Mouse (Mus musculus) hindbrain, embryonic 11.5 days (tissue): ENCODE measurements around the gene Trim2. TPM values are rescaled to one million over a fixed set of nuclear protein-coding genes. Genes with fewer than 3 reads are reported as not detected.

Experiments used
- ATAC-seq: fragments of 200-750 bp; cut with Nextera tagmentation; 2 replicates; pipeline ENCODE4 v1.8.0; 2017; ENCODE audit warnings: mild to moderate bottlenecking, moderate TSS enrichment, moderate library complexity; ENCODE audit not compliant: low FRiP score
- DNase-seq: peaks from one replicate; pipeline ENCODE4 v3.0.0-alpha.2; 2015; ENCODE audit warnings: low spot score
- H3K27ac ChIP-seq: fragments of 300-500 bp; sonication (generic); 2 replicates; pipeline ENCODE4 v1.5.1; 2014; ENCODE audit warnings: mild to moderate bottlenecking, low read depth, low read length
- H3K27me3 ChIP-seq: fragments of 300-500 bp; sonication (generic); 2 replicates; pipeline ENCODE4 v1.6.1; 2014; ENCODE audit warnings: mild to moderate bottlenecking, low read length, moderate library complexity, mixed read lengths; ENCODE audit not compliant: control insufficient read depth, insufficient read depth
- H3K36me3 ChIP-seq: fragments of 300-500 bp; sonication (generic); 2 replicates; pipeline ENCODE4 v1.6.1; 2014; ENCODE audit warnings: mild to moderate bottlenecking, low read length, moderate library complexity, mixed read lengths; ENCODE audit not compliant: control insufficient read depth, insufficient read depth
- H3K4me1 ChIP-seq: fragments of 300-500 bp; sonication (generic); replicated peaks from 2 replicates; pipeline ENCODE4 v1.6.1; 2014; ENCODE audit warnings: low read length, mixed read lengths; ENCODE audit not compliant: control insufficient read depth, insufficient read depth
- H3K4me2 ChIP-seq: fragments of 300-500 bp; sonication (generic); replicated peaks from 2 replicates; pipeline ENCODE4 v1.6.1; 2014; ENCODE audit warnings: mild to moderate bottlenecking, low read depth, low read length
- H3K4me3 ChIP-seq: fragments of 300-500 bp; sonication (generic); 2 replicates; pipeline ENCODE4 v1.5.1; 2014; ENCODE audit warnings: low read depth, low read length
- H3K9ac ChIP-seq: fragments of 300-500 bp; sonication (generic); 2 replicates; pipeline ENCODE4 v1.6.1; 2014; ENCODE audit warnings: low read depth, low read length
- H3K9me3 ChIP-seq: fragments of 300-500 bp; sonication (generic); 2 replicates; pipeline ENCODE4 v1.6.1; 2016; ENCODE audit warnings: low read length; ENCODE audit not compliant: control insufficient read depth
- WGBS: fragments of 180-500 bp; shearing (Covaris S2); extraction: QIAGEN DNeasy Blood & Tissue Kit; methylation state at CpG from one replicate; pipeline ENCODE4 v1.1.7; 2014; 5-methylcytosine and 5-hydroxymethylcytosine counted together
- polyA plus RNA-seq: library from polyadenylated mRNA; unstranded; fragments of >200 nt; fragmentation: Nextera tagmentation; extraction: Ambion mirVana; gene quantifications from 2 replicates; pipeline ENCODE4 v1.2.1, GENCODE M21; 2014

Gene Trim2
- polyA plus RNA-seq, 1 experiment from 2014 or later = 104 TPM

DNA sequence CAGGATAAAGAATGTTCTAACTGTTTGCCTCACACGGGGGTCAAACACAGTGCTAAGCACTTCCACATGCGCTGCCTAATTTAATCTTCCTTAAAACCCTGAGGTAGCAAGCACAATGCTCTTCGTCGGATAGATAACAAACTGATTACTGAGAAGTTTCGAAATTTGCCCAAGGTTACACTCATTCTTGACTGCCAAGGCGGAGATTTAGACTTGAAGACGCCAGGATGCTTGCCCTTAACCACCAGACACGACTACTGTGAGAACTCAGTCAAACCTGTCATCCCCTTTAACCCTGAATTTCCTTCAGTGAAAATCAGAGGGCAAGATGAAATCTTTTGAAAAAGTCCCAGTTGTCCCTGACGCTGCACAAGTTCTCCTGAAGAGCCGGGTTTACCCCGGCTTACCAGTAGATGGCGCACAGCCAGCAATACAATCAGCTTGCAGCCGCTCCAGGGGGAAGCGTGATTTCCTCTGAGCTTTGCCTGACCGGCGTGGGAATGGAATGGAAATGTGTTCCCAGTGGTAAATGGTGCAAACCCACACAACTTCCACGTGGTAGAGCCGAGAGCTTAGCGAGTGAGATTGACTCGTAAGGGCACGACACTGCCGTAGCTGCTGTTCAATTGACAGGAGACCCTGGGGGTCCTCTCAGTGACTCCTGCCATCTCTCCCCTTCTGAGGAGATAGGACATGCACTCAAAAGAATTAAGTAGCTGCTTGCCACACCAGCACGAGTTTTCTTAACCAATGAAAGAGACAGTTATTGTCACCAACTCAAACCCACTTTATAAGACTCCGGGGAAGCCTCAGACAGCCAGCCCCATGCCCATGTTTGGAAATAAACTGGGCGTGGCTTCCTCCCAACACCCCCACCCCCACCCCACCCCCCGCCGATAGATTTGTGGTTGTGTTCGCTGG is 38.3 kb upstream of the Trim2 start:
- DNase-seq = peak; percentile 89
- Histone ChIP-seq H3K27ac (no peak overlapping the region), H3K4me2 (peak overlapping the region; percentile 62), H3K9ac (peak overlapping the region; percentile 44; the same call in 1 of the 2 replicates), H3K27me3 (no peaks in the 10 kb centered on the region), H3K9me3 (no peaks in the 10 kb centered on the region), H3K4me1 (no peaks in the 10 kb centered on the region), H3K4me3 (peak overlapping the region; percentile 24), H3K36me3 (no peaks in the 10 kb centered on the region)
- ATAC-seq = peak; percentile 66
- 13% methylated on average over 28 of the region's 28 CpGs for WGBS

DNA sequence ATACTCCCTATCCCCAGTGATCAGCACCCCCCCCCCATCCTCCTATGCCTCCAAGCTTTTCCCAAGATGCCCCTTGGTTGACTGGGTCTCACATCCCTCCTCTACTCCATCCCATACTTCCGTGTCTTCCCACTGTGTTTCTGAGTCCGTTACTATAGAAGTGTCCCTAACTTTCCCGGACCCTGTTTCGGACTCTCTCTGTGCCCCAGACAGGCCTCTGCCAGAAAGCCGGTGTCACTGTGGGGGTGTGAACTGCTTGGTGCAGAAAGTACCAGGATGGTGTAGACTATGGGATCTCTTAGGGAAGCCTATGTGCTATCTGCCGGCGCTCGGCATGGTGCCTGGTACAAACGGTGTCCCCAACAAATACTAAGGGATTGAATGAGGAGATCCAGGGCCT is 36.4 kb upstream of the Trim2 start:
- 86% methylated on average over 9 of the region's 9 CpGs for WGBS
- no peak for DNase-seq
- H3K9ac ChIP-seq = no peak overlapping the region
- no peak overlapping the region for H3K27ac ChIP-seq
- H3K4me2 ChIP-seq = no peak overlapping the region
- no peaks in the 10 kb centered on the region for H3K36me3 ChIP-seq
- H3K4me1 ChIP-seq = no peaks in the 10 kb centered on the region
- no peaks in the 10 kb centered on the region for H3K27me3 ChIP-seq
- ATAC-seq = no peak
- no peak overlapping the region for H3K4me3 ChIP-seq
- H3K9me3 ChIP-seq = no peaks in the 10 kb centered on the region

DNA sequence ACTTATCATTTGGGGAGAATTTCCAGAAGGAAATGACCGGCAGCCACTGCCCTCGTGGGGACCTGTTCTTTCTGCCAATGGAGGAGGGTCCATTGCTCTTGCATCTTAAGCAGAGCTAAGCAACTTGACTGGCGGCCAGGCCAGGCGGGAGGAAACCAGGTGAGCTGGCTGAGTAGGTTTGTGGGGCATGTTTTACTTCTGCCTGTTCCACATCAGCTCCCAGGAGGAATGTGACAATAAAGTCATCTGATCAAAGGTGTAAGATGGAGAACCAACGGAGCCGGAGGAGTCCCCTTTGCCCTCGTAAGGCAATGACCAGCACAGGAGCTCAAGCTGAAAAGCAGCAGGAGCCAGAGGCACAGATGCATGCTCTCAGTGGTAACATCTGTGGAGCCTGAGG is 35.1 kb upstream of the Trim2 start:
- H3K36me3 ChIP-seq = no peaks in the 10 kb centered on the region
- DNase-seq = no peak
- no peak overlapping the region for H3K9ac ChIP-seq
- H3K9me3 ChIP-seq = no peaks in the 10 kb centered on the region
- H3K4me2 ChIP-seq = no peak overlapping the region
- no peak overlapping the region for H3K27ac ChIP-seq
- WGBS = 75% methylated on average over 7 of the region's 7 CpGs
- H3K4me3 ChIP-seq = no peak overlapping the region
- H3K27me3 ChIP-seq = no peaks in the 10 kb centered on the region
- ATAC-seq = no peak
- no peaks in the 10 kb centered on the region for H3K4me1 ChIP-seq

DNA sequence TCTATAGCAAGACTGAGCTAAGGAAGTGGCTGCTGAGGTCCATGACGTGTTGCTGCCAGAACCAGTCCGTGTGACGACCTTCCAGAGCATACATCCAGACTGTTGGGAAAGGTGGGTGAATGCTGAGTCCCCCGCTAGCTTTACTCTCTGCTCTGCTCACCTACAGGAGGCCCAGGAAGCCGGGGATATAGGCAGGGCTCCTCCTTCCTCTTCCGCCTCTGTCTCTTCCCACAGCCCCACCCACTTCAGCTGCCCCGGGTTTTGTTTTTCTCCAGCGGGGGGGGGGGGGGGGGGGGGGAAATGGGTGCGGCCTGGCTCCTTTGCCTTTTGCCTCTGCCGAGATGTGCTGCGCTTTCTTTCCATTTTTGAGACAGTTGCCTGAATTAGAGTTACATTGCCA is 30.9 kb upstream of the Trim2 start:
- DNase-seq (no peak), ATAC-seq (no peak)
- no peak overlapping the region for H3K27ac ChIP-seq
- no peaks in the 10 kb centered on the region for H3K36me3 ChIP-seq
- peaks cover 3% of the 10 kb centered on the region for H3K27me3 ChIP-seq
- no peaks in the 10 kb centered on the region; the same call in 1 of the 2 replicates for H3K4me1 ChIP-seq
- H3K9me3 ChIP-seq = no peaks in the 10 kb centered on the region
- WGBS = 57% methylated on average over 9 of the region's 11 CpGs
- no peak overlapping the region for H3K9ac ChIP-seq
- H3K4me2 ChIP-seq = no peak overlapping the region
- H3K4me3 ChIP-seq = no peak overlapping the region

DNA sequence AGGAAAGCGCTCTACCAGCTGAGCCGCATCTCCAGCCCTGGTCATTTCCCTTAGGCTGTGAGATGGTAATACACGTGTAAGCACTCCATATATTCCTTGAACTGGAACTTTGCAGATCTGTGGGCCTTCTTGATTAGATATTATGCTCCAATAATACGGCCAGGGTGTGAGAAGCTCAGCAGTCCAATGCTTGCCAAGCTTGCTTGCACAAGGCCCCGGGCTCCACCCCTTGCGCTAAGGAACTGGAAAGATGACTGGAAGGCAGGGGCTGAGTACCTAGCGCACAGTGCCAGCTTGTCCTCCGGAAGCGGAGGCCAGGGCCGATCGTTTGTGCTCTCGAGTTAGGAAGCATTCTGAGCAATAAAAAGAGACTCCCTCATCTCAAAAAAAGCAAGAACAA is 29.7 kb upstream of the Trim2 start:
- no peaks in the 10 kb centered on the region for H3K9me3 ChIP-seq
- H3K27me3 ChIP-seq = peaks cover 5% of the 10 kb centered on the region
- H3K4me3 ChIP-seq = no peak overlapping the region
- ATAC-seq (no peak), DNase-seq (no peak)
- no peak overlapping the region for H3K9ac ChIP-seq
- H3K27ac ChIP-seq = no peak overlapping the region
- H3K4me1 ChIP-seq = no peaks in the 10 kb centered on the region; the same call in 1 of the 2 replicates
- 94% methylated on average over 12 of the region's 12 CpGs for whole genome bisulfite sequencing
- no peaks in the 10 kb centered on the region for H3K36me3 ChIP-seq
- no peak overlapping the region for H3K4me2 ChIP-seq

DNA sequence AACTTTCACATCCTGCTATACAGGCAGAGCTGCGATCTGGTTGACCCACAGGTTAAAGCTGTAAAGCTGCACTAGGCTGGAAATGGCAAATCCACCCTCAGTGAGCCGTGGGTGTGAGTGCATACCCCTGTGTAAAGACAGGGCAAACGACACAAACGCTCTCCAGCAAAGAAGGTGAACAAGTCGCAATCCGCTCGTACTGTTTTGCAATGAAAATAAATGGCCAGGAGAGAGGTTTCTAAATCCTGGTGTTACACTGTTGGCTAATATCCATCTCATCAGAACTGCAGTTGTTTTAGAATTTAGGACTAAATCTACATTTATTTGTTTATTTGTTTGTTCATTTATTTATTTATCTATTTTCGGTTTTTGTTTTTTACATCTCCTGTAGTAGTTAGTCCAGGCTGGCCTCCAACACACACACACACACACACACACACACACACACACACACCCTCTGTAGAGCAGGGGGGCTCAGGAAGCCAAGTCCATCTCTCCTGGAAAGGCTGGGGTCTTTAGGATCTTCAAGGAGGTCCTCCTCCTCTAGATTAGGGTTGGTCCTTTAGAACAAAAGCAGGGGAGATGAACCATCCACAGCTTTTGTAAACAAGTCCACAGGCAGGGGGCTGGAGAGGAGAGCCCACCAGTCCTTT is 28.9 kb upstream of the Trim2 start:
- Histone ChIP-seq H3K27ac (no peak overlapping the region), H3K4me1 (no peaks in the 10 kb centered on the region; the same call in 1 of the 2 replicates), H3K36me3 (no peaks in the 10 kb centered on the region), H3K4me2 (peak overlapping the region; percentile 36; the same call in 1 of the 2 replicates), H3K9ac (no peak overlapping the region), H3K9me3 (no peaks in the 10 kb centered on the region), H3K27me3 (peaks cover 5% of the 10 kb centered on the region), H3K4me3 (no peak overlapping the region)
- no peak for ATAC-seq
- 34% methylated on average over 8 of the region's 8 CpGs for WGBS
- DNase-seq = no peak

DNA sequence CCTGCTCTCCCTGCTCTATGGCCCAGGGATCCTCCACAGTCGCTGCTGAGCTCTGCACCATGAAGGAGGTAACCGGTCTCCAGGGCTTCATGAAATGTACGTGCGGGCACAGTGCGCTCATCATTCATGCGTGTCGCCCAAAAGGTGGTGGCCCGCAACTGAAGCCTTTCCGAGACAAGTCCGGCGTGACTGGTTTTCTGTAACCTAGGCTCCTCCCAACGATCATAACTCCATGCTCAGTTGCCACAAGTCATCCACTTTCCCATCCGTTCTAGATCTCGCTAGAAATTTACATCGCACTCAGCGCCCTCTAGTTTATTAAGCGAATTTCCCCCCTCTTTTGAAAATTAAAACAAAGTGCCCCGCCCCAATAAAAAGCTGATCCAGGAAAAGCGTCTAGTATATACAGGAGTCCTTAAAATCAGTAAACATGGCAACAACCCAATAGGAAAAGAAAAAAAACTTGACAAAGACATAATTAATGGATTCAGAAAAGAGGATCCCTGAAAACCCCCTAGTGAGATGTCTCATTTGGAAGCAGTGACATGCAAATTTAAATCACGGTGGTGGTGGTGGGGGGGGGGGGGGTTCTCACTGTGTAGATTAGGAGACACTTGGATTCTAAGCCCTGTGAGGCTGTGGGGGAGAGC is 28.2 kb upstream of the Trim2 start:
- H3K9me3 ChIP-seq = no peaks in the 10 kb centered on the region
- no peaks in the 10 kb centered on the region for H3K36me3 ChIP-seq
- H3K4me2 ChIP-seq = peak overlapping the region; percentile 36
- no peak overlapping the region for H3K4me3 ChIP-seq
- peaks cover 5% of the 10 kb centered on the region for H3K27me3 ChIP-seq
- 8% methylated on average over 20 of the region's 20 CpGs for WGBS
- no peak overlapping the region for H3K27ac ChIP-seq
- no peak; the same call in 1 of the 2 replicates for ATAC-seq
- H3K4me1 ChIP-seq = no peaks in the 10 kb centered on the region; the same call in 1 of the 2 replicates
- DNase-seq = peak; percentile 43
- no peak overlapping the region for H3K9ac ChIP-seq

DNA sequence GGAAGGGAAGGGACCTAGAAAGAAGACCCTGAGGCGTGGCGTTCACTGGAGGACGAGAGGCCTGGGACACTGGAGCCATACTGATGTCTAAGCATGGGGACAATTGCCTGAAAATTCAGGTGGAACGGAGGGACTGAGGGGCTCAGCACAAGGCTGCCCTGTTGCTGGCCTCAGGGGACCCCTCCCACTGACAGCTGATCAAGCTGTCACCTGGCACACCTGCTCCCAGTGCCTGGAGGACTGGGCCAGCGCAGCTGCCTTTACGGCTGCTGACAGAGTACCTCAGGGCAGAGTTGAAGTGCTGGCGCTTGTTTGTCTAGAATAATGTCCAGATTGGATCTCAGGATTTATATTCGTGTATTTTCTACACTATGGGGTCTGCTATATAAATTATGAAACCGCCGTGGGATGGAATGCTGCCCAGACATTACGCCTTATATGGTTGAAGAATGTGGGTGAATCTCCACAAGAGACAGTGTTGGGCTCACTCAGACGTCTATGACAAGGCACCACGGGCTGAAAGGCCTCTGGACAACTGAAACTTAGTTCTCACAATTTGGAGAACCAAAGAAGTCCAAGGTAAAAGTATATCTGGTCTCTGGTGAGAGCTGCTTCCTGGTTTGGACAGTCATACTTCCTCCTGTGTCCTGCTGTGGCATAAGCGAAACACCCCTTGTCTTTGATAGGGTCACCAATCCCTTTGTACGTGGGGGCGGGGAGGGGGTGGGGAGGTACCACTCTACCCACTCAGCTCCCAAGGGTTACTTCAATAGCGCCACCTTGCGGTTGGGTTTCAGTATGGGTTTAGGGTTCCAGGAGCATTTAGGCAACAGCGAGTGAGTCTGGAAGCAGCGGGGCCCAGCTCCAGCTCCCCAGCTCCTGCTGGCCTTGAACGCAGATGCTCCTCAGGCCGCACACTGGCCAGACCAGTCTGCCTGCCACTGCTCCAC is 27.0 kb upstream of the Trim2 start:
- no peak overlapping the region for H3K9ac ChIP-seq
- WGBS = 46% methylated on average over 22 of the region's 22 CpGs
- peaks cover 5% of the 10 kb centered on the region for H3K27me3 ChIP-seq
- H3K36me3 ChIP-seq = no peaks in the 10 kb centered on the region
- DNase-seq (peak; percentile 77), ATAC-seq (peak; percentile 61)
- H3K4me1 ChIP-seq = no peaks in the 10 kb centered on the region; the same call in 1 of the 2 replicates
- H3K27ac ChIP-seq = no peak overlapping the region
- no peak overlapping the region for H3K4me2 ChIP-seq
- H3K9me3 ChIP-seq = no peaks in the 10 kb centered on the region
- no peak overlapping the region for H3K4me3 ChIP-seq
